Mouse (Mus musculus) ES-E14 (cell line): ENCODE results near the gene Disc1.

ENCODE experiments used
- HCFC1 ChIP-seq: IDR thresholded peaks from 2 replicates; pipeline ENCODE4 v1.6.1; 2012; ENCODE audit warnings: low read length, inconsistent platforms, borderline replicate concordance; ENCODE audit not compliant: insufficient read depth
- MAFK ChIP-seq: IDR thresholded peaks from 2 replicates; pipeline ENCODE4 v1.6.1; 2014; ENCODE audit warnings: mild to moderate bottlenecking, low read depth, low read length, inconsistent platforms; ENCODE audit not compliant: insufficient read depth
- ZNF384 ChIP-seq: IDR thresholded peaks from 2 replicates; pipeline ENCODE4 v1.6.1; 2012; ENCODE audit warnings: low read depth, low read length, inconsistent platforms

- TF ChIP-seq HCFC1, result no peak
- TF ChIP-seq MAFK, result no peak
- no peak for TF ChIP-seq ZNF384
Measured at GRCm38 (mm10) chr8:125279892-125280291, 225.9 kb downstream of the Disc1 start.
